Mouse (Mus musculus): ENCODE measurements around the gene Psd4. TPM values are rescaled to one million over a fixed set of nuclear protein-coding genes. Genes with fewer than 3 reads are reported as not detected.

Psd4 gene
- total and polyA plus RNA-seq, 2 experiments from 2014 or later: 0.36 to 2.1 TPM

- Histone ChIP-seq H3K9ac (replicated peaks; ENCODE audit: low read length, poor library complexity, severe bottlenecking) (no peak overlapping the region), H3K27ac (ENCODE audit: low read depth, low read length) (no peak overlapping the region), H3K27me3 (ENCODE audit: insufficient read depth, low read length) (no peaks in the 10 kb centered on the region), H3K4me1 (ENCODE audit: insufficient read depth, low read length) (no peaks in the 10 kb centered on the region), H3K36me3 (ENCODE audit: insufficient read depth, low read length) (no peaks in the 10 kb centered on the region), H3K4me2 (ENCODE audit: low read depth, low read length, poor library complexity, severe bottlenecking) (no peak overlapping the region), H3K4me3 (ENCODE audit: low read depth, low read length) (no peak overlapping the region), H3K9me3 (ENCODE audit: low read length) (no peaks in the 10 kb centered on the region)
- no peak for TF ChIP-seq CTCF (IDR thresholded peaks at IDR 0.05)
- no peak for ATAC-seq (ENCODE audit: low FRiP score)
- WGBS: 75% methylated on average over 9 of the region's 9 CpGs
- no peak for DNase-seq (ENCODE audit: low spot score)
Measured at GRCm38 (mm10) chr2:24382456-24383230, 15.3 kb downstream of the Psd4 start.

DNA sequence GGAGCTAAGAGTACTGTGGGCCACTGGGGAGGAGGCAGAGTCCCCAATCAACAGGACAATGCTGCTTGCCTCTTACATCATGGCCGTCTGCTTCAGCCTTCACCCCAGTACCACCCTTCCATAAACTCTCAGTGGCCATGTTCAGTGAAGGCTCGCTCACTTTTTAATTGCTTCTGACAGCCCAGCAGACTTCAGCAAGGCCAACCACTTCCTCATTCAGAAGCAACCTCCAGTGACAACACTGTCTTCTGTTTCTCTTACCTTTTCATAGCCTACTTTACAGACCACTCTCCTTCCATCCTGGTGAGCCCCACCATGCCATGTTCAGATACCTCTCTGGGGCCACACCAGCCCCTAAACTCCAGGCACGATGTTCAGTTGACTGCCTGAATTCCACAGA lies 16.3 kb downstream of the Psd4 start:
- no peak for TF ChIP-seq CTCF (IDR thresholded peaks at IDR 0.05)
- no peaks in the 10 kb centered on the region for H3K27me3 ChIP-seq (ENCODE audit: insufficient read depth, low read length)
- no peaks in the 10 kb centered on the region for H3K4me1 ChIP-seq (ENCODE audit: insufficient read depth, low read length)
- no peak overlapping the region for H3K4me2 ChIP-seq (ENCODE audit: low read depth, low read length, poor library complexity, severe bottlenecking)
- no peak overlapping the region for H3K9ac ChIP-seq (replicated peaks; ENCODE audit: low read length, poor library complexity, severe bottlenecking)
- DNase-seq (ENCODE audit: low spot score) (no peak), ATAC-seq (ENCODE audit: low FRiP score) (no peak)
- 85% methylated on average over 3 of the region's 3 CpGs for WGBS
- H3K36me3 ChIP-seq (ENCODE audit: insufficient read depth, low read length): no peaks in the 10 kb centered on the region
- no peak overlapping the region for H3K4me3 ChIP-seq (ENCODE audit: low read depth, low read length)
- H3K9me3 ChIP-seq (ENCODE audit: low read length): no peaks in the 10 kb centered on the region
- no peak overlapping the region for H3K27ac ChIP-seq (ENCODE audit: low read depth, low read length)

GRCm38 (mm10) chr2:24384393-24384792 lies 17.0 kb downstream of the Psd4 start:
- Histone ChIP-seq H3K36me3 (ENCODE audit: insufficient read depth, low read length) (no peaks in the 10 kb centered on the region), H3K4me2 (ENCODE audit: low read depth, low read length, poor library complexity, severe bottlenecking) (no peak overlapping the region), H3K9ac (replicated peaks; ENCODE audit: low read length, poor library complexity, severe bottlenecking) (no peak overlapping the region), H3K27me3 (ENCODE audit: insufficient read depth, low read length) (no peaks in the 10 kb centered on the region), H3K4me3 (ENCODE audit: low read depth, low read length) (no peak overlapping the region), H3K27ac (ENCODE audit: low read depth, low read length) (no peak overlapping the region), H3K4me1 (ENCODE audit: insufficient read depth, low read length) (no peaks in the 10 kb centered on the region), H3K9me3 (ENCODE audit: low read length) (no peaks in the 10 kb centered on the region)
- ATAC-seq (ENCODE audit: low FRiP score) (no peak), DNase-seq (ENCODE audit: low spot score) (no peak)
- TF ChIP-seq CTCF (IDR thresholded peaks at IDR 0.05): no peak

DNA sequence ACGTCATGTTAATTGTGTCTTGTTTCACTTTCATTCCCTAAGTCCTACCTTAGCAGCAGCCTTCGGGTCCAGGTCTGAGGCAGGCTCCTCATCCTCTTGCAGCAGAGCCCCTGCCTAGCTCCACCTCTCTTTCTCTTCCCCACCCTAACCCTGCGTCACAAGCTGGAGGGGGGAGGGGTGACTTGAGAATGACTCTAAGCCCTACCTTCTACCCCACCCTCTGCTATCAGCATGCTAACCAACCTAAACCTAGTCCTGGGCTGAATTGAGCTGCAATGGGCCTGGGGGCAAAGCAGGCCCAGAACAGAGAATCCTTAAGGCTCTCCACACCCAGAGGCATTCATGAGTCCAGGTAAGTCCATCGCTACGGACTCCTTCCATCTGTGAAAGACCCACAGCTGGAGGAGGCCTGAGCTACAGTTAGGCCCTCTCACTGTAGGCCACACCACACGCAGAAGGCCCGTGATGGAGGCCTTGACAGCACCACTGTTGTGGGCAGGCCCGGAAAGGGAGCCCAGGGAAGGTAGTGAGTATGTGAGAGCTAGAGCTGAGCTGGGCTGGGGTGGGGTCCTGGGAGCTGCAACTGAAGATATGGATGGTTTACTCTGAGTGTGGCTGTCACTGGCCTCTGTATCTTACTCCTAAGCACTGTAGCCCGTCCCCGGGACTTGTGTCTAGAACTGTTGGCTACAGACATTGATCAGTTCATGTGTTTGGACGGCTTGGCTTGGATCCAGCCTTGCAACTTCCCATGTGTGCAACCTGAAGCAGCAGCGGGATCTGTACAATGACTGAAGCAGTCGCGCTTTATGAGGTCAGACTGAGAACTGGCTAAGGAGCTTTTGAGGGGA lies 18.0 kb downstream of the Psd4 start:
- Histone ChIP-seq H3K9ac (replicated peaks; ENCODE audit: low read length, poor library complexity, severe bottlenecking) (no peak overlapping the region), H3K4me3 (ENCODE audit: low read depth, low read length) (no peak overlapping the region), H3K36me3 (ENCODE audit: insufficient read depth, low read length) (no peaks in the 10 kb centered on the region), H3K9me3 (ENCODE audit: low read length) (no peaks in the 10 kb centered on the region), H3K27me3 (ENCODE audit: insufficient read depth, low read length) (no peaks in the 10 kb centered on the region), H3K4me1 (ENCODE audit: insufficient read depth, low read length) (no peaks in the 10 kb centered on the region), H3K27ac (ENCODE audit: low read depth, low read length) (no peak overlapping the region), H3K4me2 (ENCODE audit: low read depth, low read length, poor library complexity, severe bottlenecking) (no peak overlapping the region)
- WGBS: 85% methylated on average over 14 of the region's 14 CpGs
- DNase-seq (ENCODE audit: low spot score) (no peak), ATAC-seq (ENCODE audit: low FRiP score) (no peak)
- TF ChIP-seq CTCF (IDR thresholded peaks at IDR 0.05): no peak

DNA sequence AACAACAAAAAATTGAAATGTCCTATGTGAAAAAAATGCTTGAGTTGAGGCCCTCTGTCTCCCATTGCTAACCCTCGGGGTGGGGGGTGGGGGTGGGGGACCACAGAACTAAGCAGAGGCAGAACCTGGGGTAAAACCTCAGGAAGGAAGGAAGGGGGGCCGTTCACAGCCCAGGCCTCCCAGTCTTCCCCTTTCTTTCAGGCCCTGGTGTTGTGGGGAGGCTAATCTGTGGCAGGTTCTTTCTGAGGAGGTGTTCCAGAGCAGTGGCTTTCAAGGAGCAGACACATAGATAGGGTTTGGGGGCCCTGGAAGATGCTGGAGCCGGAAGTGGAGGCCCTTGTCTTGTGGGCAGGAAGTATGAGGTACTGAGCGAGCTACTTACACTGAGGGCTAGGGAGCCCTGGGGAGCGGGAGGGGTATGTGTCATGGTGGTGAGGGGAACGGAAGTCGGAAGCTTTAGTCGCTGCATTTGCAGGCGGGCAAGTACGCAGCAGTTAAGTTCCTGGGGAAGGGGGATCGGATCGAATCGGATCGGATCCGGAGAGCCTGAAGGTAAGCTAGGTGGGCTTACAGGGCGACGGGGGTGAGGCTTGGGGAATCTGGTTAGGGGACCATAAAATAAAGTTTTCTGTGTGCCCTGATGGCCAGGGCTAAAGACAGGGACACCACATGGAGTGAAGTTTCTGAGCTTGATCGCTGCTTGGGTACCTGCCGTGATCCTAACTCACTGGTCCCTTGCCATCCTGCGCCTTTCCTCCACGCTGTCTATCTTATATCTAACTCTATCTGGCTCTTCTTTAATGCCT lies 19.0 kb downstream of the Psd4 start:
- H3K9ac ChIP-seq (replicated peaks; ENCODE audit: low read length, poor library complexity, severe bottlenecking): no peak overlapping the region
- ATAC-seq (ENCODE audit: low FRiP score): no peak
- 86% methylated on average over 21 of the region's 21 CpGs for WGBS

More for the DNA sequence above, 19.0 kb downstream of the Psd4 start:
- Histone ChIP-seq H3K27me3 (ENCODE audit: insufficient read depth, low read length) (no peaks in the 10 kb centered on the region), H3K9me3 (ENCODE audit: low read length) (no peaks in the 10 kb centered on the region), H3K27ac (ENCODE audit: low read depth, low read length) (no peak overlapping the region), H3K36me3 (ENCODE audit: insufficient read depth, low read length) (no peaks in the 10 kb centered on the region), H3K4me1 (ENCODE audit: insufficient read depth, low read length) (no peaks in the 10 kb centered on the region), H3K4me2 (ENCODE audit: low read depth, low read length, poor library complexity, severe bottlenecking) (no peak overlapping the region), H3K4me3 (ENCODE audit: low read depth, low read length) (no peak overlapping the region)
- no peak for DNase-seq (ENCODE audit: low spot score)
- TF ChIP-seq CTCF (IDR thresholded peaks at IDR 0.05): no peak
